Comparison of ENCODE assay signal across 10 mouse cellular contexts in the genomic region with DNA sequence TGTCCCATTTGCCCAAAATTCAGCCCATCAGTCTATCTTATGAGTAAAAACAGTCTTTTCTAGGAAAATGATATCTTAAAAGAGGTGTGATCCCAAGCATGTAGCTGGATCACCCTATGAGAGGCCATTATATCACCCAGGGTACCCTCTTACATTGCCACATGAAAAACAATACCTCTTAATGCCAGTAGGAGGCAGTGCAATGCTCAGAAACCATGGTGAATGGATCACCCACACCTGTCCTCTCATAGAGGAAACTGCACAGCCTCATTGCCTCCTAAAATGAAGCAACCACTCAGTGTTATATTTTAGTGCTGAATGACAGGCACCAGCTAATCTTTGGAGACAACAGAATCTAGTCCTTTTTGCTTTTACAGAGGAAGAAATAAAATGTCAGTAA.
DNase-seq lines count a peak whose midpoint lies in the region; ATAC-seq and TF ChIP-seq lines count a peak whose summit lies in the region.
"Had no signal": no experiment of that assay in that cellular context is flagged by ENCODE, and none has a peak within 500 bp of the region (broad histone marks: within the 10 kb centered on the region; RNA-seq: fewer than 3 reads in every experiment).

No protein-coding gene starts in this region.

- no peaks in the 10 kb centered on the region for H3K36me3 ChIP-seq in intestine, postnatal 0 days (ENCODE audit: control insufficient read depth, insufficient read depth)
- H3K36me3 ChIP-seq in intestine, embryonic 15.5 days, result no peaks in the 10 kb centered on the region
- H3K36me3 ChIP-seq: liver, embryonic 13.5 days had no signal

- 0 out of 2 replicates have a peak, but pooled peaks cover 5% of the 10 kb centered on the region for H3K4me1 ChIP-seq in intestine, postnatal 0 days (replicated peaks; ENCODE audit: control insufficient read depth, insufficient read depth, low read length)
- peaks cover 8% of the 10 kb centered on the region for H3K4me1 ChIP-seq in intestine, embryonic 15.5 days (replicated peaks)
- H3K4me1 ChIP-seq: liver, embryonic 13.5 days had no signal

- TF ChIP-seq CTCF in intestine, postnatal 0 days (IDR thresholded peaks at IDR 0.05; ENCODE audit: low read depth), result peak; percentile 61

- DNase-seq in spleen, postnatal 36 days (ENCODE audit: low spot score in 2 of 2), result peak; percentile 7 to 46
- DNase-seq in spleen, adult 12 weeks (ENCODE audit: low spot score), result no peak
- peak; percentile 15 for DNase-seq in induced T-regulatory cell, adult 2 months (ENCODE audit: low read depth)
- no peak for DNase-seq in right cerebral cortex, postnatal 25 days
- no peak for DNase-seq in urinary bladder, postnatal 36 days (ENCODE audit: low spot score in 2 of 2)
- DNase-seq: cerebellum, postnatal 36 days; gastrocnemius, postnatal 14 days; liver, embryonic 13.5 days had no signal

- H3K27me3 ChIP-seq in intestine, postnatal 0 days (replicated peaks; ENCODE audit: control insufficient read depth, insufficient read depth, low read length), result no peaks in the 10 kb centered on the region
- no peaks in the 10 kb centered on the region for H3K27me3 ChIP-seq in intestine, embryonic 15.5 days (replicated peaks)
- H3K27me3 ChIP-seq: liver, embryonic 13.5 days had no signal

- no peak overlapping the region for H3K4me3 ChIP-seq in intestine, postnatal 0 days (ENCODE audit: low read depth, low read length)
- no peak overlapping the region for H3K4me3 ChIP-seq in intestine, embryonic 15.5 days (replicated peaks)
- H3K4me3 ChIP-seq: liver, embryonic 13.5 days had no signal

- no peak; the same call in 1 of the 2 replicates for ATAC-seq in intestine, postnatal 0 days
- ATAC-seq in intestine, embryonic 15.5 days, result no peak

- no peak overlapping the region for H3K4me2 ChIP-seq in intestine, postnatal 0 days (replicated peaks; ENCODE audit: low read depth)
- no peak overlapping the region for H3K4me2 ChIP-seq in intestine, embryonic 15.5 days (replicated peaks)
- H3K4me2 ChIP-seq: liver, embryonic 13.5 days had no signal

- H3K9ac ChIP-seq in intestine, postnatal 0 days (ENCODE audit: low read depth, low read length), result no peak overlapping the region
- H3K9ac ChIP-seq in intestine, embryonic 15.5 days, result no peak overlapping the region
- H3K9ac ChIP-seq: liver, embryonic 13.5 days had no signal

- no peaks in the 10 kb centered on the region for H3K9me3 ChIP-seq in intestine, postnatal 0 days (ENCODE audit: control insufficient read depth)
- no peaks in the 10 kb centered on the region for H3K9me3 ChIP-seq in intestine, embryonic 15.5 days
- H3K9me3 ChIP-seq: liver, embryonic 13.5 days had no signal

- no peak overlapping the region for H3K27ac ChIP-seq in intestine, postnatal 0 days (ENCODE audit: low read depth, low read length)
- no peak overlapping the region for H3K27ac ChIP-seq in intestine, embryonic 15.5 days
- H3K27ac ChIP-seq: liver, embryonic 13.5 days had no signal

Comparison
In these comparisons a context has a peak if more than half of its experiments do, and no peak if none do; other contexts are left out.
1. DNase-seq: peak in spleen, postnatal 36 days (2 of 2) and induced T-regulatory cell, adult 2 months (single experiment); none in spleen, adult 12 weeks (single experiment), right cerebral cortex, postnatal 25 days (single experiment) and urinary bladder, postnatal 36 days (0 of 2).